Mouse (Mus musculus): ENCODE measurements around the gene Nr4a1.

- TF ChIP-seq CTCF (IDR thresholded peaks at IDR 0.05), result no peak
- no peak for TF ChIP-seq POLR2A (IDR thresholded peaks at IDR 0.05; ENCODE audit: insufficient read depth, low read depth, low read length)
These were observed 42.0 kb downstream of the Nr4a1 start for GRCm38 (mm10) chr15:101296091-101296490.

Measured in heart, adult 2 months (tissue).